Mouse (Mus musculus): ENCODE measurements around the gene Srd5a3. TPM values are rescaled to one million over a fixed set of nuclear protein-coding genes. Genes with fewer than 3 reads are reported as not detected.

Gene Srd5a3
- polyA plus RNA-seq, 1 experiment from 2014 or later: 14.2 TPM

DNA sequence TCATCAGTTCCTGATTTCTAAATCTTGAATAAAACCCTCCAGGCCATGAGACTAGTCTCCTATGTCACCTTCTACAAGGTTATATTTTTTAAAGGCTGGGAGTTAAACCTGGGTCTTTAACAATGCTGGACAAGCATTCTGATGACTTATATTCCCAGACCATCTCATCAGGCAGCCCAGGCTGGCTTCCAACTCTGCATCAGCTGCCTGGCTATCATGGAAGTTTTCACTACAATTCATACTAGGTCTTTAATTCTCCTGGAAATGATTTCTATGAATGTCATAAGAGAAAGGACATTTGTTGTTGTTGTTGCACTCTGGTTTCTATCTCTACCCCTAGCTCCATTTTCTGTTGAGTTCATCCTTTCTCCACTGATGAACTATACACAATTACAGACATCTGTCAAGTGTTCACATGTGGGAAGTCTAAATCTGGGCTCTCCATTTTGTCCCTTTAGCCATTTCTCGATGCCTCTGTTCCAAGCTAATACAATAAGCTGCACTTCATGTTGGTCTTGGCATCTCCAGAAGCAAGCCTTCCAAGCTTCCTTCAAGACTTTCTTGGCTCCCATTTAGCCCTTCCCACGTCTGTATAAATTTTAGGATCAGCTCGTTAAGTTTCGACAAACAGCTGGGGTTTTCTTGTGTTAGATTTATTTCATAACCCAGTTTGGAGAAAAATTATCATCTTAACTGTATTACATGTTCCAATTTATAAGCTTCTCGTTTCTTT, 12.3 kb upstream of the Srd5a3 start:
- WGBS: 88% methylated on average over 5 of the region's 5 CpGs
- Histone ChIP-seq H3K36me3 (ENCODE audit: control insufficient read depth, insufficient read depth, low read length) (no peaks in the 10 kb centered on the region), H3K4me3 (ENCODE audit: low read depth, low read length) (no peak overlapping the region), H3K9me3 (ENCODE audit: control insufficient read depth, low read length) (no peaks in the 10 kb centered on the region), H3K4me1 (ENCODE audit: control insufficient read depth, insufficient read depth, low read length) (no peaks in the 10 kb centered on the region), H3K9ac (replicated peaks; ENCODE audit: low read depth, low read length) (no peak overlapping the region), H3K27ac (ENCODE audit: low read depth, low read length) (no peak overlapping the region), H3K27me3 (ENCODE audit: control insufficient read depth, insufficient read depth, low read length) (no peaks in the 10 kb centered on the region), H3K4me2 (ENCODE audit: low read depth, low read length) (no peak overlapping the region)
- ATAC-seq (ENCODE audit: low read depth): no peak

DNA sequence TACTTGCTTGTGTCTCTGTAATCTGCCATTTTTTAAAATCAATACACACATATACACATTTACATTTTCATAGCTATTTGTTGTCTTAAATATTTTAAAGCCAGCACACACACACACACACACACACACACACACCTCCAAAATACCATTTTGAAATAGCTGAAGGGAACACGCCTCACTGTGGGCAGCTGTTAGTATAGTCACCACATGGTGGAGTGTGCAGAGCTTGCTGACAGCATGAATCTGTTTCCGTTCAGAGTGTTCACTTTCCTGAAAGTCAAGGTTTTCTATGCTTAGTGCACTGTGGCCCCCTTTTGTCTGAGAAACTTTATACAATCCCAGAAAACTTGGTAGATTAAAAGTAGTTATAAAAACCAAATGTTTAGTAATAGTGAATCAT, 9.8 kb upstream of the Srd5a3 start:
- no peak overlapping the region for H3K27ac ChIP-seq (ENCODE audit: low read depth, low read length)
- H3K4me2 ChIP-seq (ENCODE audit: low read depth, low read length): no peak overlapping the region
- no peaks in the 10 kb centered on the region for H3K27me3 ChIP-seq (ENCODE audit: control insufficient read depth, insufficient read depth, low read length)
- no peak overlapping the region for H3K9ac ChIP-seq (replicated peaks; ENCODE audit: low read depth, low read length)
- ATAC-seq (ENCODE audit: low read depth): no peak
- WGBS: 51% methylated on average over 2 of the region's 2 CpGs
- no peak overlapping the region for H3K4me3 ChIP-seq (ENCODE audit: low read depth, low read length)
- H3K4me1 ChIP-seq (ENCODE audit: control insufficient read depth, insufficient read depth, low read length): no peaks in the 10 kb centered on the region
- no peaks in the 10 kb centered on the region for H3K36me3 ChIP-seq (ENCODE audit: control insufficient read depth, insufficient read depth, low read length)
- no peaks in the 10 kb centered on the region for H3K9me3 ChIP-seq (ENCODE audit: control insufficient read depth, low read length)

DNA sequence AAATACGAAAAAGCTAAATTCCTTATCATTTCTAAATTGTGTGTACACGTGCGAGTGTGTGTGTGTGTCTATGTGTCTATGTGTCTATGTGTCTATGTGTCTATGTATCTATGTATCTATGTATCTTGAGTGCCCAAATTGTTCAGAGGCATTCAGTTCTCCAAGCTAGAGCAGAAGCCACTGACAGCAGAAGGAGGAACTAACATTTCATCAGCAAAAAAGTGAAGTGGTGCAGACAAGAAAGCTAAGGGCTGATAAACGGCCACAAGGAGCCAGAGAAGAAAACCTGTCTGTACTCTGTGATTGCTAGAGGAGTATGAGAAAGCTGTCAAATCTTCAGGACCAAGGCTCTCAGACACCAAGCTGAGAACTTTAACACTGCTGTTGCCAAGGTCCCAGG, 8.1 kb upstream of the Srd5a3 start:
- Histone ChIP-seq H3K36me3 (ENCODE audit: control insufficient read depth, insufficient read depth, low read length) (no peaks in the 10 kb centered on the region), H3K4me2 (ENCODE audit: low read depth, low read length) (no peak overlapping the region), H3K27me3 (ENCODE audit: control insufficient read depth, insufficient read depth, low read length) (no peaks in the 10 kb centered on the region), H3K27ac (ENCODE audit: low read depth, low read length) (no peak overlapping the region), H3K4me3 (ENCODE audit: low read depth, low read length) (no peak overlapping the region), H3K4me1 (ENCODE audit: control insufficient read depth, insufficient read depth, low read length) (no peaks in the 10 kb centered on the region), H3K9me3 (ENCODE audit: control insufficient read depth, low read length) (no peaks in the 10 kb centered on the region), H3K9ac (replicated peaks; ENCODE audit: low read depth, low read length) (no peak overlapping the region)
- 95% methylated on average over 4 of the region's 4 CpGs for WGBS
- no peak for ATAC-seq (ENCODE audit: low read depth)

DNA sequence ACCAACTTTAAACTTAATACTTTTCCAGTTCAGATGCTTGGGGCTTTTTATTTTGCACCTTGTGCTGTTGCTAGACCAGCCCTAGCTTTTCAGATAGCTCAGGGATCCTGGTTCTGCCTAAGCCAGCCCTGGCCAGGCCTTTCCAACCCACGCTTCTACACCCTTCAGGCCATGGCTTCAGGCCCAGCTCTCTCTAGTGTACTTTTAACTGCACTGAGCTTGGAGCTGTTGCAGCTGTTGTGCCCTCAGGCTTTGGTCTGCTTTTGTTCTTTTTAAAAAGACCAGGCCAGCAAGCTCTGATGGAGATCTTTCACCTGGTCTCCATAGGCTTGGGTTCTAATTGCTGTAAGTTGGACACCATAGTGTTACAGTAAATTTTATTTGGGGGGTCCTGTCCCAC, 4.4 kb upstream of the Srd5a3 start:
- H3K27me3 ChIP-seq (ENCODE audit: control insufficient read depth, insufficient read depth, low read length): no peaks in the 10 kb centered on the region
- 88% methylated on average over 1 of the region's 1 CpGs for WGBS
- H3K4me3 ChIP-seq (ENCODE audit: low read depth, low read length): no peak overlapping the region
- H3K27ac ChIP-seq (ENCODE audit: low read depth, low read length): no peak overlapping the region
- H3K4me1 ChIP-seq (ENCODE audit: control insufficient read depth, insufficient read depth, low read length): peaks cover 4% of the 10 kb centered on the region; the same call in 1 of the 2 replicates
- H3K9ac ChIP-seq (replicated peaks; ENCODE audit: low read depth, low read length): no peak overlapping the region
- ATAC-seq (ENCODE audit: low read depth): no peak
- no peaks in the 10 kb centered on the region for H3K36me3 ChIP-seq (ENCODE audit: control insufficient read depth, insufficient read depth, low read length)
- no peaks in the 10 kb centered on the region for H3K9me3 ChIP-seq (ENCODE audit: control insufficient read depth, low read length)
- no peak overlapping the region for H3K4me2 ChIP-seq (ENCODE audit: low read depth, low read length)

DNA sequence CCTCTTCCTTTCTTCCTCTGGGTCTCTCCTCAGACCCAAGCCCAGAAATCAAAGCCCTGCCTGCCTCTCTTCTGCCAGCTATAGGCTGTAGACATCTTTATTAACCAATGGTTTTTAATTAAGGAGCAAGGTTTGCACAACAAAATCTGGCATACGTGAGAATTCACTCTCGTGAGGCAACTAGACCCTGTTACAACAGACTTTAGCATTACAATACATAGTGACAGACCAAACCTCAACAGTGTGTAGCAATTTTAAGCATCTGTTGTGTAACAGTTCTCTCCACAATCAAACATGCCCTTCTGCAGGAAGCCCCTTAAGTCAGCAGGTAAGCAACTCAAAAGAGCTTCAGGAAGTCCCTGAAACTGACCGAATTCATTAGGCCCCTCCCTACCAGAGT, 3.8 kb upstream of the Srd5a3 start:
- Histone ChIP-seq H3K4me2 (ENCODE audit: low read depth, low read length) (no peak overlapping the region), H3K9ac (replicated peaks; ENCODE audit: low read depth, low read length) (no peak overlapping the region), H3K4me1 (ENCODE audit: control insufficient read depth, insufficient read depth, low read length) (peaks cover 4% of the 10 kb centered on the region; the same call in 1 of the 2 replicates), H3K27me3 (ENCODE audit: control insufficient read depth, insufficient read depth, low read length) (no peaks in the 10 kb centered on the region), H3K27ac (ENCODE audit: low read depth, low read length) (no peak overlapping the region), H3K4me3 (ENCODE audit: low read depth, low read length) (no peak overlapping the region), H3K36me3 (ENCODE audit: control insufficient read depth, insufficient read depth, low read length) (no peaks in the 10 kb centered on the region), H3K9me3 (ENCODE audit: control insufficient read depth, low read length) (no peaks in the 10 kb centered on the region)
- WGBS: 93% methylated on average over 3 of the region's 3 CpGs
- ATAC-seq (ENCODE audit: low read depth): no peak

DNA sequence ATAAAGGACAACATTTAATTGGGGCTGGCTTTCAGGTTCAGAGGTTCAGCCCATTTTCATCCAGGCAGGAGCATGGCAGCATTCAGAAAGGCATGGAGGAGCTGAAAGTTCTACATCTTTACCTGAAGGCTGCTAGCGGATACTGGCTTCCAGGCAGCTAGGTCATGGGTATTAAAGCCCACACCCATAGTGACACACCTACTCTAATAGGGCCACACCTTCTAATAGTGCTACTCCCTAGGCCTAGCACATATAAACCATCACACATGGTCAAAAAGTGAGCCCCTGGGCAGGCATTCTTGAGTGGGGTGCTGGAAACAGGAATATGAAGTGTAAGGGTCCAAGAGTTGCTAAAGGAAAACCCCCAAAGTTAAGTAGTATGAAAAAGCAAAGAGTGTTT, 2.5 kb upstream of the Srd5a3 start:
- Histone ChIP-seq H3K4me2 (ENCODE audit: low read depth, low read length) (no peak overlapping the region), H3K27ac (ENCODE audit: low read depth, low read length) (no peak overlapping the region), H3K9me3 (ENCODE audit: control insufficient read depth, low read length) (no peaks in the 10 kb centered on the region), H3K4me1 (ENCODE audit: control insufficient read depth, insufficient read depth, low read length) (peaks cover 4% of the 10 kb centered on the region; the same call in 1 of the 2 replicates), H3K27me3 (ENCODE audit: control insufficient read depth, insufficient read depth, low read length) (no peaks in the 10 kb centered on the region), H3K9ac (replicated peaks; ENCODE audit: low read depth, low read length) (no peak overlapping the region), H3K4me3 (ENCODE audit: low read depth, low read length) (no peak overlapping the region), H3K36me3 (ENCODE audit: control insufficient read depth, insufficient read depth, low read length) (no peaks in the 10 kb centered on the region)
- ATAC-seq (ENCODE audit: low read depth): no peak
- 95% methylated on average over 1 of the region's 1 CpGs for whole genome bisulfite sequencing

DNA sequence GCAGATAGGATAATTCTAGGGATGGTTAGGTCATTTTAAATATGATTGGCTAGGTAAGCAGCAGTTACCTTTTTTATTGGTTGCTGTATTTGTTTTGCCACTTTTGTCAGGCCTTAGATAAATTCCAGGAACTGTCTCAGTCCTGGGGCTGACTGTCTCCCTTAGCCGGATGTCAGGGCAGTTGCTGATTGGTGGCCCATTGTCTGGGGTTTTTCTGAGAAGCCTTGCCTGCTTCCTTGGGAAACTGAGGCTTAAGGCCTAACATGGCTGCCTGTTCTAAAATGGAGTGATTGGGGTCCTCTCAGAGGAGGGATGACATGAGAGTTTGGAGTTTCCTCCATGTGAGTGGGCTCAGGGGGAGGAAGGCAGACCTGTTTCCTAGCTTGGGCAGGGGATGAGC, 2.0 kb upstream of the Srd5a3 start:
- H3K9me3 ChIP-seq (ENCODE audit: control insufficient read depth, low read length): no peaks in the 10 kb centered on the region
- no peak for ATAC-seq (ENCODE audit: low read depth)
- 57% methylated on average over 1 of the region's 1 CpGs for WGBS

DNA sequence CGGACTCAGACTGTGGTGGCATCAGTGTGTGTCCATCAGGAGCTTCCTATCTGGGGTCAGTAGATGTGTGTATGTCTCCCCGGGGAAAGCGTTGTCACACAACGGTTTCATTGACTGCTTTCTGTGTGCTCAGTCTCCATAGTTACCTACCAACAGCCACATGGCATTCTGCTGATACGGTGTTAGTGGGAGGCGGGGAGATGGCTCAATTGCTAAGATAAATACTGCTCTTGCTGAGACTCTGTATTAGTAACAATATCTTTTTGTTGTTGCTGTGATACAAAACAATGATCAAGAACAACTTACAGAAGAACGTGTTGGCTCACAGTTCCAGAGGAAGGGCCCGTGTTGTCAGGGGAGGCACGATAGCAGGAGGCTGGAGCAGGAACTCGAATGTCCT, 1.6 kb upstream of the Srd5a3 start:
- Histone ChIP-seq H3K9me3 (ENCODE audit: control insufficient read depth, low read length) (no peaks in the 10 kb centered on the region), H3K4me3 (ENCODE audit: low read depth, low read length) (no peak overlapping the region), H3K36me3 (ENCODE audit: control insufficient read depth, insufficient read depth, low read length) (no peaks in the 10 kb centered on the region), H3K4me2 (ENCODE audit: low read depth, low read length) (no peak overlapping the region), H3K27ac (ENCODE audit: low read depth, low read length) (no peak overlapping the region), H3K27me3 (ENCODE audit: control insufficient read depth, insufficient read depth, low read length) (no peaks in the 10 kb centered on the region), H3K4me1 (ENCODE audit: control insufficient read depth, insufficient read depth, low read length) (peaks cover 4% of the 10 kb centered on the region; the same call in 1 of the 2 replicates), H3K9ac (replicated peaks; ENCODE audit: low read depth, low read length) (no peak overlapping the region)
- WGBS: 27% methylated on average over 10 of the region's 10 CpGs
- no peak for ATAC-seq (ENCODE audit: low read depth)

More for the DNA sequence above, 2.0 kb upstream of the Srd5a3 start:
- H3K27me3 ChIP-seq (ENCODE audit: control insufficient read depth, insufficient read depth, low read length): no peaks in the 10 kb centered on the region
- H3K4me2 ChIP-seq (ENCODE audit: low read depth, low read length): no peak overlapping the region
- no peak overlapping the region for H3K9ac ChIP-seq (replicated peaks; ENCODE audit: low read depth, low read length)
- peaks cover 4% of the 10 kb centered on the region; the same call in 1 of the 2 replicates for H3K4me1 ChIP-seq (ENCODE audit: control insufficient read depth, insufficient read depth, low read length)
- H3K4me3 ChIP-seq (ENCODE audit: low read depth, low read length): no peak overlapping the region
- H3K27ac ChIP-seq (ENCODE audit: low read depth, low read length): no peak overlapping the region
- no peaks in the 10 kb centered on the region for H3K36me3 ChIP-seq (ENCODE audit: control insufficient read depth, insufficient read depth, low read length)

DNA sequence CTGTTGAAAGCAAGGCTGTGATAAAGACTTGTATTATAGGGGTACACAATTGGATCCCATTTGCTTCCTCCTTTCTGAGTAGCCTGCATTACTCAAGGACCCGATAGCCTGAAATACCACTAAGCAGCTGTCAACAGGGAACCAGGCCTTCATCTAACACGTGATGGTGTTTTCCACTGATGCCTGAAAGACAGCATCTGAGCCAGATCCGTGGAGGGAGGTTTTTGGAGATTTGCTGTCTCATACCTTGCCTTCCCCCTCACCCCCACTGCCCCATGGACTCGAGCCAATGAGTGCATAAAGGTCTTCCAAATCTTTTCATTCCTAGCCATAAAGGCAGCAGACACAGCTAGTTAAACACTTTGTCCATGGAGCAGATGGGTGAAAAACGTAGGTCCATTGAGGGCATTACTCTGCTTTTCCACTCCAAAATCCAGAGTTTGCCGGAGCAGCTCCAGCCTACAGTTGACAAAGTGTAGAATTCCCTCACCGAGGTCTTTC, 850 bp upstream of the Srd5a3 start:
- Histone ChIP-seq H3K4me1 (ENCODE audit: control insufficient read depth, insufficient read depth, low read length) (peaks cover 4% of the 10 kb centered on the region; the same call in 1 of the 2 replicates), H3K4me2 (ENCODE audit: low read depth, low read length) (peak overlapping the region; percentile 83; the same call in 1 of the 2 replicates), H3K9me3 (ENCODE audit: control insufficient read depth, low read length) (no peaks in the 10 kb centered on the region), H3K27me3 (ENCODE audit: control insufficient read depth, insufficient read depth, low read length) (no peaks in the 10 kb centered on the region), H3K9ac (replicated peaks; ENCODE audit: low read depth, low read length) (no peak overlapping the region), H3K27ac (ENCODE audit: low read depth, low read length) (no peak overlapping the region), H3K36me3 (ENCODE audit: control insufficient read depth, insufficient read depth, low read length) (no peaks in the 10 kb centered on the region), H3K4me3 (ENCODE audit: low read depth, low read length) (no peak overlapping the region)
- ATAC-seq (ENCODE audit: low read depth): no peak
- WGBS: 42% methylated on average over 7 of the region's 7 CpGs

Data from neural tube, embryonic 14.5 days (tissue).